Mouse (Mus musculus) gastrocnemius, adult 8-10 months (tissue): ENCODE data around the gene Gm49342. TPM values are rescaled to one million over a fixed set of nuclear protein-coding genes. Genes with fewer than 3 reads are reported as not detected.
"Not testable (repeated sequence)": the region's sequence is repeated elsewhere in the genome, so short reads cannot be mapped to it uniquely, and the experiment has no call there.

ENCODE experiments used
- DNase-seq, 2 experiments: peaks; one replicate each; pipeline ENCODE4 v3.0.0; 2022; ENCODE audit warnings: low spot score in 2 of 2
- total RNA-seq, 4 experiments: library from RNA; stranded (reverse); gene quantifications; 2 replicates each; pipeline ENCODE4 v1.2.4; 2022

Gm49342 gene
- total RNA-seq, 4 experiments from 2014 or later: 2.1 to 5.2 (median 3.3) TPM

GRCm38 (mm10) chr14:50978451-50978850 lies 34.1 kb downstream of the Gm49342 start:
- not testable (repeated sequence) for DNase-seq

DNA sequence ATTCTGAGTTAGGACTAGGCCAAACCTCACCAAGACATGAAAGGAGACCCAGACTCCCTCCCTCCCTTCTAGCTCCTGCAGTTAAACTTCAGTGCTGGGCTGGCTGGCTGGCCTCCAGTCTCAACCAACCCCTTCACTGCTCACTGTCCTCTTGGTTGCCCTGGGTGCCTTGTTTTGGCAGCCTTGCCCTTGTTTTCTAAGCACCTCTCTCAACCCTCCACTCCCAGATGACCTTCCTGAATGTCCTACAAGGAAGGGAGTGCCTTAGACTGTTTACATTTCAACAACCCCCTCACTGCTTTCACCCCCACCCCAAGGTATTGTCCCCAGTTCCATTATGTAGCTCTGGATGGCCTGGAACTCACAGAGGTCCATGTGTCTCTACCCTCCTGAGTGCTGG lies 35.3 kb downstream of the Gm49342 start:
- DNase-seq: no peak

GRCm38 (mm10) chr14:50981207-50981606 lies 36.9 kb downstream of the Gm49342 start:
- no peak for DNase-seq

DNA sequence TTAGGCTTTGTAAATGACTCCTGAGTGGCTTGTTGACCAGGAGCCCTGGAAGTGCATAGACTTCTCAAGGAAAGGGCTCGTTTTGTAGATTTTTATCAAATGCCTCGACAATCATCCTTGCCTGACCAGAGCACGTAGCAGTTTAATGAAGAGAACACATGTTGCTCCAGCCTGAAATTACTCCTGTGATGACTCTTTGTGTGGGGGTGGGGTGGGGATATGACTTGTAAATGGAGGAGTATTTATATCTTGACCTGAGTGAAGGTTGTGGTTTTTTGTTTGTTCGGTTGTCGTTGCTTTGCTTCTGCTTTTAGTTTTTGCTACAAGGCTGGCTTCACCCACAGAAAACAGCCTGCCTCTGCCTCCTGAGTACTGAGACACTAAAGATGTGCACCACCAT lies 37.5 kb downstream of the Gm49342 start:
- DNase-seq: no peak

GRCm38 (mm10) chr14:50987668-50988067 lies 43.4 kb downstream of the Gm49342 start:
- DNase-seq: no peak

GRCm38 (mm10) chr14:50991037-50991436 lies 46.7 kb downstream of the Gm49342 start:
- no peak for DNase-seq

DNA sequence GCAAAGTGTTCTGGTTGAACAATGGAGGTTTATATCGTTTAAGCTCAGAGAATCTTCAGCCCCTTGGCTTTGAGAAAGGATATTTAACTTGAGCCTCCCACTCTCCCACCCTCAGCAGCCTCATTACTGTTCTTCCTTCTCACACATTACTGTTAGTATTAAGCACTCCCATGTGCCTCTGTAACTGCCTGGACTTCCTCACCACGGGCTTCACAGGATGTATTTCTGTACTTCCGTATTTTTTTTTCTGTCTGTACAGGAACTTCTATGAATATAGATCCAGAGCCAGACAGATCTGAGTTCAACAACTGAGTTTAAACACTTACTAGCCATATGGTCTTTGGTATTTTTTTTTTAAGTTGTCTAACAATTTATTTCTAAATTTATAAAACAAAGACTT lies 52.8 kb downstream of the Gm49342 start:
- no peak for DNase-seq

- no peak for DNase-seq
Observed at GRCm38 (mm10) chr14:50997999-50998666, 53.8 kb downstream of the Gm49342 start.

- DNase-seq: no peak
Observed at GRCm38 (mm10) chr14:51007152-51007801, 63.0 kb downstream of the Gm49342 start, which contains the start of gene Rnase10. TSS of gene Rnase10 (plus strand) at chr14:51007751.

DNA sequence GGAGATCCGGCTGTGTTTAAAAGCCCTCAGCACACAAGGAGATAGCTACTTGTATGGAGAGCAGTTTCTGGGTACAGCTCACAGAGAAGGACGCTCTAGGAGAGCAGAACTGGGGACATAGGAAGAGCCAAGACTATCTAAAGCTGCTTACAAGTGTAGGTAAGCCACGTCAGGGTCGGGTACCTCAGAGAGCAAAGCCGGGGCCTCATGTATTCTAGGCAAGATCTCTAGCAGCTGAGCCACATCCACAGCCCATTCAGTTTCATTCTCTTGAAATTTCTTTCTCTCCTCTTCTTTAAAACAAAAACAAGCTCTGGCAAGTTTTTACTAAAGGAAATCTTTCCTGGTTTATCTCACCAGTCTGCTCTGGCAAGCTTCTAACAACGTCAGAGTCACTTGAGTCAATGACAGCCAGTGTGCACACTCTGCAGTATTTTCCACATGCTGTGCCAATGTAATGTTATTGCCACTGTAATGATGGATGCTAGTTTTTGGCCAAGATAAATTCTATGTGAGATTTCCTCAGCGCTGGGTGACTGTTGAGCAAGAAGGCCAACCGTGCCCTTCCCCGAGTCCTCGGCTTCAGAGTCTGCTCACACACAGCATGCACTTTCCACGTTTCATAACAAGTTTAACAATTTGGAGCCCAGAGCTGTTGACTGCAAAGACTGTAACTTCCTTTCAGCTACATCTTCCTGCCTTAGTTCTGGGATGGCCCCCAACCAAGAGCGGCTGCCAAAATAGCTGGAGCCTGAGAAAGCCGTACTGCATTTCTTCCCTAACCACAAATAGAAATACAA lies 63.8 kb downstream of the Gm49342 start:
- DNase-seq: peak; percentile 30 to 57

- no peak for DNase-seq
Observed at GRCm38 (mm10) chr14:51008781-51009180, 64.5 kb downstream of the Gm49342 start.

GRCm38 (mm10) chr14:51009572-51009971 lies 65.3 kb downstream of the Gm49342 start:
- DNase-seq: no peak

Other genes with a start within 250 kb of the Gm49342 start
- gene Olfr748, start 237.1 kb upstream of the Gm49342 start, total RNA-seq: not detected
- not detected for gene Olfr749, start 199.4 kb upstream of the Gm49342 start, total RNA-seq
- gene Ttc5, start 159.0 kb upstream of the Gm49342 start, total RNA-seq: 1 to 10 TPM; 3.7 to 6.8 (median 5.7) TPM
- not detected for gene Ccnb1ip1, start 136.8 kb upstream of the Gm49342 start, total RNA-seq
- 10 to 100 TPM in 1 of 4 experiments, 1 to 10 TPM in 3; 7.9 to 10.2 (median 8.3) TPM for gene Parp2, start 136.7 kb upstream of the Gm49342 start, total RNA-seq
- gene Tep1, start 74.0 kb upstream of the Gm49342 start, total RNA-seq: 1 to 10 TPM; 7.2 to 9.4 (median 8.4) TPM
- 10 to 100 TPM; 73.7 to 90.4 (median 77.6) TPM for gene Klhl33, start 47.0 kb upstream of the Gm49342 start, total RNA-seq
- gene Osgep, start 19.6 kb upstream of the Gm49342 start, total RNA-seq: 10 to 100 TPM; 42.4 to 63.1 (median 48.7) TPM
- gene Apex1, start 19.5 kb upstream of the Gm49342 start, total RNA-seq: 10 to 100 TPM; 30.8 to 35.9 (median 33.3) TPM
- 10 to 100 TPM; 12.4 to 19.8 (median 18.4) TPM for gene Pip4p1, start 13.7 kb upstream of the Gm49342 start, total RNA-seq
- gene Pnp, start 13.4 kb upstream of the Gm49342 start, total RNA-seq: 1 to 10 TPM; 2.2 to 4.4 (median 3.2) TPM
- gene Pnp2, start 11.5 kb downstream of the Gm49342 start, total RNA-seq: under 1 TPM in 3 of 4 experiments, not detected in 1; 0.29 to 0.64 (median 0.52) TPM
- gene Rnase10, start 63.2 kb downstream of the Gm49342 start, total RNA-seq: not detected
- gene Rnase9, start 97.4 kb downstream of the Gm49342 start, total RNA-seq: not detected
- not detected for gene Rnase11, start 105.6 kb downstream of the Gm49342 start, total RNA-seq
- gene Rnase12, start 113.1 kb downstream of the Gm49342 start, total RNA-seq: not detected
- gene Olfr750, start 129.9 kb downstream of the Gm49342 start, total RNA-seq: not detected
- 10 to 100 TPM; 17.3 to 32.3 (median 23.6) TPM for gene Rnase4, start 146.6 kb downstream of the Gm49342 start, total RNA-seq
- 1 to 10 TPM; 1.2 to 3.0 (median 1.6) TPM for gene Ang, start 146.6 kb downstream of the Gm49342 start, total RNA-seq
- not detected for gene Eddm3b, start 169.9 kb downstream of the Gm49342 start, total RNA-seq
- gene Rnase6, start 179.4 kb downstream of the Gm49342 start, total RNA-seq: not detected
- not detected for gene Rnase1, start 202.3 kb downstream of the Gm49342 start, total RNA-seq
- gene Rnase2b, start 217.7 kb downstream of the Gm49342 start, total RNA-seq: not detected